Mouse (Mus musculus): ENCODE results near the gene Phf23.

Phf23 gene

DNA sequence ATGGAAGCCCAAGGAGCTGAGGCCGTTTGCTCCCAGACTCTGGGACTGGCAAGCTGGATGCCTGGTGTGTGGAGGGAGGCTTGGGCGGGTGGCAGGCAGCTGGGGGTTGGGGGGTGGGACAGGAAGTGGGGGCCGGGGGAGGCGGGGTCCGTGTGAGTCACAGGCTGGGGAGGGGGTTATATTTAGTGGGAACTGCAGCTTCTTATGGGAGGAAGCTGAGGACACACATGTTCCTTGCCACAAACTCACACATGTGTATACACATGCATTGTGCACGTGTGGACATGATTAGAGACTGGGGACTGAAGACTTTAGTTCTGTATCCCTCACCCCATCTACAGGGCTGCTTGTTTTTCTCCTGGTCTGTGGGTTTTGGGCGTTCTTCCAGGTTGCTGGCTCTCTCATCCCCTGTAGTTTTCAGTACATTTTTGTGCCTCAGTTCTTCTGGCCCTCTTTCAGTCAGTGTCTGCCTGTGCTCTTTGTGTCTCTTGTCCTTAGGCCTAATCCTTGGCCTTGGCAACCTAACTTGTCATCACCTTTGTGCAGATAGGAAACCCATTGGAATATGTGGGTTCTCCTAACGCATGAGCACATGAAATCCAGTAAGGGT, 24.6 kb downstream of the Phf23 start:
- in situ Hi-C loops (cut with MboI), result loop anchor here (25.0 kb wide), 1 partner anchor 642 kb away; the partner anchor contains the start of genes Eno3, Pfn1 and Spag7

DNA sequence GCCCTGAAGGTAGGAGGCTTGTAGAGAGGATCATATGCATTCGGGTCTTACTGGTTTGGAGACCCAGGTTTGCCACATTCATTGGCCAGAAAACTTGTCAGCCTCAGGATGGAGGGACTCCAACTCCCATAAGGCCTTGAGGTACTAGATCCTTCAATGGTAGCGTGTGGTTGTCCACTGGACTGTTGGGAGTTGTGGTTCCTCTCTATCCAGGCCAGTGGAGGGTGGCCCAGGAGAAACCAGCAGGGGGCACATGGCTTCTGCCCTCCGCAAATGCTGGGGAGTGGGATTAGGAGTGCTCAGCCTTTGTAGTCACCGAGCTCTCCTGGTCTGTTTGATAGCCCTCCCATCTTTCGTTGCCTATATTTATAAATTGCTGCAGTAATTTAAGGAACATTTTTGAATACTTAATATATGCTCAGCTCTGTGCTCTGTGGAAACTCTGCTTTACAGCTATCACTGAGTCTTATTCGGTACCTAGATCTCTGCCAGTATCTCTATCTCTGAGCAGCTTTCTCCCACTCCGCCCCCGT, 25.2 kb downstream of the Phf23 start:
- in situ Hi-C loops (cut with MboI), result loop anchor here (25.0 kb wide), 1 partner anchor 642 kb away; the partner anchor contains the start of genes Eno3, Pfn1 and Spag7

DNA sequence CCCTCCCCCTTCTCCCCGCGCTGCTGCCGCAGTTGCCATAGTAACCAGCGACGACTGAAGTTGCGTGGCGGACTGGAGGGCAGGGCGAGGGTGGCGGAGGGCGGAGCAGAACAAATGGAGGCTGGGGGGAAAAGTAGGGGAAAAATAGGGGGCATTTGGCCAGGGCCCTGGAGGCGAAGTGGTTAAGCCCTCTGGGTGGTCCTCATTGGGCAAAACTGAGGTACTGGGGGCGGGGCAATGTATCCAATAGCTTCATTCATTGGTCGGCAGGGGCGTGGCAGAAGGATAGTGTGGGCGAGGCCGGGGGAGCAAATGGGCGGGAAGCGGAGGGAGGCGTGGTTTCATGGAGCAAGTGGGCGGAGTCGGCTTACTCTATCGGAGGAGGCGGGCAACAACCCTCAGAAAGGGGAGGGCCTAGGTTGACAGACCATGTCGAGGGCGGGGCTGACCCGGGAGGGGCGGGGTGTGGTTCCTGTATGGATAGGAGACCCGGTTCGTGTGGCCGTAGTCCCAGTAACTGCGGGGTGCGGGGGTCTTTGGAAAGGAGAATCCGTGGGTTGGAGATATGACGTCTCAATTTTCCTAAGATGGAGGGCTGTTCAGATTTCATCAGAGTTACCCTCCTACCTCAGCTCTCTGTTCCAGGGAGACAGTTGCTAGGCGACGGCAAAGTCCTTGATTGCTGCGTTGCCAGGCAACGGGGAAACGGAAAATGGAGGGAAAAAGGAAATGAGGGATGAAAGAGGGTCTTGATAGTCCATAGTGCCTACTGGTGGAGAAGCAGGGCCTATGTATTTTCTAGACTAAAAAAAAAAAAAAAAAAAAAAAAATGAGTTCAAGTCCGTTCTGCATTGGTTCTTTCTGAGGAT, 25.9 kb downstream of the Phf23 start:
- in situ Hi-C loops (cut with MboI), result loop anchor here (25.0 kb wide), 1 partner anchor 641 kb away; the partner anchor contains the start of genes Eno3, Pfn1 and Spag7

DNA sequence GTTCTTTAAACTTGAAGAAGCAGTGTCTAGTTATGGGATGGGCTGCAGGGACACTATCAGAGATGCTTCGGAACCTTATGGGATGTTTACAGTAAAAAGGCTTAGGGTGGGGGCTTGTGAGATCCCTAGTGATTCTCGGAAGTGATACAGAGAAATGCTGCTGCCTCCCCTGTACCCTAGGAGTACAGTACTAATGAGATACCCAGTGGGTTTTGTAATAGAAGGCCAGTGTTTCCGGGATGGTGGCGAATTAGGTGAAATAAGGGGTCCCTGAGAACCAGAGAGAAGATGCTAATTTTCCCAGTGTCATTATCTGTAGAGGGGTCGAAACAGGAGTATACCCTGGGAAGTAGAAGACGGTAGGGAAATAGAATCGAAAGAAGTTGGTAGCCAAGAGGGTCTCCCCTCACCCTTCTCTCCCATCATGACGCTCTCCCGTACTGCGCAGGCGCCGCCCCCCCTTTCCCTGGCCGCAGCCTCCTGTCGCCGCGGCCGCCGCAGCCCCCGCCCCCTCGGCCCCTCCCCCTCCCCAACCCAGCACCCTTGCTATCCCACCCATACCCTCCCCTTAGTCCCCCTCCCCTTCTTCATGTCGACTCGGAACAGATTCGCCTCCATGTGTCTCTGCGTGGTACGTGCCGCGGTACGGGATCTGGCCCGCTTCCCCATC, 28.0 kb downstream of the Phf23 start:
- in situ Hi-C loops (cut with MboI), result loop anchor here (25.0 kb wide), 1 partner anchor 639 kb away; the partner anchor contains the start of genes Eno3, Pfn1 and Spag7

DNA sequence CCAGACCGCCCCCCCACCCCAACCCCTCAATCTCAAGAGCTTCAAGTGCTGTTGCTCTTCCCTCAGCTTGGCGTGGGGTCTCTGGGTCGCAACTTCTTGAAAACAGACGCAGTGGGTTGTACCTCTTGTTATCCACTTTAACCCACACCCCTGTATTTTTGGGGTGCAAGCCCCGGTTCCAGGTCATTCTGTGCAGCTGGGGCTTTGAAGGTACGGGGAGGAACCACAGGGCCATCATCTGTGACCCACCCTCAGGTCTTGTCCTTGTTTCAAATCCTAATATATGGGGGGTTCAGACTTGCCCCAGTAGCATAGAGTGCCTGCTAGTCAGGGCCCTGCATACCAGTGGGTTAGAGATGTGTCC, 28.6 kb downstream of the Phf23 start:
- in situ Hi-C loops (cut with MboI), result loop anchor here (25.0 kb wide), 1 partner anchor 638 kb away; the partner anchor contains the start of genes Eno3, Pfn1 and Spag7

DNA sequence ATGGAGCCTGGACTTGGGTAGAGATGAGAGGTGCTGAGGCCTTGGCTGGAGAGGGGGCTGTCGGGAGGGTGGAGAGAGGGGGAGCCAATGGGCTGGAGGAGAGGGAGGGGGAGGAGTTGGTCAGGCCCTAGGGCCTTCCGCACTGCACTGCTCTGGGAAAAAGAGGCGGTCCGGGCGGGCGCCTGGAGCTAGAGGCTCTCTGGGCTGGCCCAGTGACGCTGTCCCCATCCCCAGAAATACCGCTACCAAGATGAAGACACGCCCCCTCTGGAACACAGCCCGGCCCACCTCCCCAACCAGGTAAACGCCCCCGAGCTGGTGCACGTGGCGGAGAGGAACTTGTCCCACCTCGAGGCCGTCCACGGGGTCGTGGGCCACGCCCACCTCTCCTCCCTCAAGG, 31.1 kb downstream of the Phf23 start:
- in situ Hi-C loops (cut with MboI), result no loop called here

DNA sequence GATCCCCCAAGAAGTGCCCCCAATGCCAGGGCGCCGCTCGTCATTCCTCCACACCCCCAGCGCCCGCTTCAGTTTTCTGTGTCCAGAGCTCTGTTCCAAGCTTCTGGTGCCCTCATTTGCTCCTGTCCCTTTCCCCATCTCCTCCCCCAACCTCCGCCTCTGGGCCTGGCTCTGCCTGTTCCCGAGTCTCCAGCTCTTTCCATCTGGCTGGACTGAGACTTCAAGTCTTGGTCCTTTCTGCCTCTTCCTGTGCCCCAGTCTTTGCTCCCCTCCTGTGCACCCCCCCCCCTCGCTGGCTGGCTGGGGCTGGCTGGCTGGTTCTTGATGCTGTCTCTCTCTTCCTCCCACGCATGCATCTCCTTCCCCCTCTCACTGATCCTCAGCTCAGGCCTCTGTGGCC, 31.8 kb downstream of the Phf23 start:
- in situ Hi-C loops (cut with MboI), result no loop called here

DNA sequence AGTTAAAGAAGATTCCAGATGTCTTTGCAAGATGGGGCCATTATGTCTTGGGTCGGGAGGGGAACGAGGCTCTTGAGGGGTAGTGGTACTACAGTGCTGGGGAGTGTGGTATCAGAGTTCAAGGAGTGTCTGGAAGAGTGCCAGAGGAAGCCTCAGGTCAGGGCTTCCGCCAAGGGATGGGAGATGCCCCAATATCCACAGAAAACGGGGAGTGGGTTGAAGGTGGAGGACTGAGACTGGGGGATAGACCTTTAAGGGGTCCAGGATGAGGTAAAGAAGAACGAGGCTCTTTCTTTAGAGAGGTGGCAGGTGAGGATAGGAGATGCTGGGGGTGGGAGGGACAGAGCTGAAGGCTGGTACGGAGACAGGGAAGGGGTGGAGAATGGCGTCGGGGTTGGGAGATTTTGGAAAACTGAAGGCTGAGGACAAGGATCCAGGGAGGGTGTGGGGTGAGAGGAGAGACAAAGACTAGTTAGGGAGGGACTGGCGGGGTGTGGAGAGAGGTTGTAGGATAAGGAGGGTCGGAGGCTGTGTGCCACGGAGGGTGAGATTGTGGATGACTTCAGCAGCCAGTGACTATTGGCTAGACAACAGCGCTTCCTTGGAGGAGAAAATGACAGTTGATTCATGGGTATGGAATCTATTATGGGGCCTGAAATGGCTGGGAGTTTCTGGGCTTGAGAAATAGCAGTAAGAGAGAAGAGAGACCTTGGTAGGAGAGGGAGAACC, 33.0 kb downstream of the Phf23 start:
- in situ Hi-C loops (cut with MboI), result no loop called here

DNA sequence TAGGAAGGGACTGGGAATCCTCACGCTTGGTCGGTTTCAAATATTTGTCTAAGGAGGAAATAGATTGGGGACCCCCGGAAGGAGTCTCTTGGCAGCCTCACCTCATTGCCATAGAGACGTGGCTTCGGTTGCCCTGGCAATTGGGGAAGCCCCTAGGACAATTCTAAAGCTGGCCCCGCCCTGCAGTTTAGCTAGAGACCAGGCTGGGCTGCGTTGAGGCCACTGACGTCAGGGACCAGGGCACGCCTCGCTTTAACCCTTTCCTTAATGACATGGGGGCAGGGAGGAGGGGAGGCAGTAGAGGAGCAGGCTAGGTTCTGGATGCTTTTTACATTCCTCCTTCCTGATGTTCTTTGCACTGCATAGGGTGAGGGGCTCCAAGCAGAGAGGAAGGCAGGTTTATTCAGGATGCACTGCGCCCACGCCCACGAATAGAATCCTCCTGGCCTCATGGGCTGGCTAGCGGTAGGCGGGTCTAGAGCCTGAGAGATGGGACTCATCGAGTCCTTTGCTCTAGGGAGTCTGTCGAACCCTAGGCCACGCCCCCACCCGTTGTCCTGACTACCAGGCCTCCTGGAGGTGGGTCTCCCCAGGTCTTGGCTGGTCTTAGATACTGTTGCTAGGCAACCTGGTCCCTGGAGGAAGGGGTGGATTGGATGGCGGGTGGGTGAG, 33.7 kb downstream of the Phf23 start:
- in situ Hi-C loops (cut with MboI), result no loop called here

DNA sequence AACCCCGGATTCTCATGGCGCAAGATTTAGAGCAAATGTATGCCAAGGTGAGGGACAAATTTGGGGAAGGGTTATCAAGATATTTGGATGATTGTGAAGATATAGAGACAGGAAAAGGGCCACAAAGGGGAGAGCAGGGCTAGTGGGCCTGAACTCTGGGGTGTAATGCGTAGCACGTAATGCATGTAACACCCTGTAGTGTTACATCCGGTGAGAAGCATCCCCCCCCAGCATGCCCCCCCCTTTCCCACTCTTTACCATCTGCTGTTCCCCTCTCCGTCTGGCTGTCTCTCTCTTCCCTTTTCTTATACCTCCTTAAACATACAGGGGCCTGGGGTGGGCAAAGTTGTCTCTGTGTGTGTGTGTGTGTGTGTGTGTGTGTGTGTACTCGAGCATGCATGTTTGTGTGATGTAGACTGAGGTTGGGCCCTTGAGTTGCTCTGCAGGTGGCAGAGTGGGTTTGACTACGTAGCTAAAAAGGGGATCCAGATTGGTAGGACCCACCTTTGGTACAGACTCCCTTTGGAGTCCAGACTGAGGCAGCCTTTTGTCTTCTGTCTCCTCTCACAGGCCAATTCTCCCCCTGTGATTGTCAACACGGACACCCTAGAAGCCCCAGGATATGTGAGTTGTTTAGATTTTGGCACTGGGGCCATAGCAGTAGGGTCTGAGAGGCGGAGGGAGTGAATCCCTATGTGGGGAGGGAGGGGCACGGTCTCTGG, 34.4 kb downstream of the Phf23 start:
- in situ Hi-C loops (cut with MboI), result no loop called here

DNA sequence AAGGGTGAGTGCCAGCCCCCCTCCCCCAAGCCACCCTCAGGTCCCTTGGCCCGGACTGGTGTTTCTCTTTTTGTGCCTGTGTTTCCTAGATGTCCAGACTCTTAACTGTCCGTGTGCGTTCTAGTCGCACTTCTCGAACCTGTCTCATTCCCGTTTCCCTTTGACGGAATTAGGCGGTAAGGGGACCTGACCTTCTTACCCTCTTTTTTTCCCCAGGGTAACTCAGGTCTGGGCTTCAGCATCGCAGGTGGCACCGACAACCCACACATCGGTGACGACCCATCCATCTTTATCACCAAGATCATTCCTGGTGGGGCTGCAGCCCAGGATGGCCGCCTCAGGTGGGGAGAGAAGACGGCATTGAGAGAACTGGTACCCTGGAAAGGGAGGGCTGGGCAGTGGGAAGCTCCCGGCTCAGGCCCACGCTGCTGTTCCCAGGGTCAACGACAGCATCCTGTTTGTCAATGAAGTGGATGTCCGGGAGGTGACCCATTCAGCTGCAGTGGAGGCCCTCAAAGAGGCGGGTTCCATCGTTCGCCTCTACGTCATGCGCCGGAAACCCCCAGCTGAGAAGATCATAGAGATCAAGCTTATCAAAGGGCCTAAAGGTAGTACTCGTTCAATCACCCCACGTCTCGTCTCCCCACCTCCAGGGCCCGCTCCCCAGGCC, 35.2 kb downstream of the Phf23 start:
- in situ Hi-C loops (cut with MboI), result no loop called here

DNA sequence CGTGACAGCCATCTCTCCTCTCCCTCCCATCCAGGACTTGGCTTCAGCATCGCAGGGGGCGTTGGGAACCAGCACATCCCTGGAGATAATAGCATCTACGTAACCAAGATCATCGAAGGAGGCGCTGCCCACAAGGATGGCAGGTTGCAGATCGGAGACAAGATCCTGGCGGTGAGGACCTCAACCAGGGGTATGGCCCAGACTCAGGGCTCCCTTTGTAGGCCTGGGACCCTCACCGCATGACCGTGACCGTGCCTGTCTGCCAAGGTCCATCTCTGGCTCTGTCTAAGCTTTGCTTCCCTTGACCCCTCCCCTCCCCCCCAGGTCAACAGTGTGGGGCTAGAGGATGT, 35.7 kb downstream of the Phf23 start:
- in situ Hi-C loops (cut with MboI), result no loop called here

DNA sequence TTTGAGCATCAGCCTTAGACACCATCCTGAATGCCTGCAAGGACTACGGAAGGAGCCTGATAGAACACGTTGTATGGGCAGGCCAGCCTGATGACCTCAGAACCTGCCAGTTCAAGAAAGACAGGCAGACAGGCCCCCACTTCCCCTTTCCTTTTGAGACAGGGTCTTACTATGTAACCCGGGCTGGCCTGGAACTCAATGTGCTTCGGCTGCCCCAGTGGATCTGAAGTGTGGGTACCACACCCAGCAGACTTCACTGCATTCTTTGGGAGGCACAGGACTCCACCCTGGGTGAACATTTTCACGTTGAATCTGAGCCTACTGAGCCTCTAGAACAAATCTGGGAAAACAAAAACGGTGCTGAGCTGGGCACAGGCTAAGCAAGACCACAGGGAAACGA, 42.6 kb downstream of the Phf23 start:
- in situ Hi-C loops (cut with MboI), result no loop called here

DNA sequence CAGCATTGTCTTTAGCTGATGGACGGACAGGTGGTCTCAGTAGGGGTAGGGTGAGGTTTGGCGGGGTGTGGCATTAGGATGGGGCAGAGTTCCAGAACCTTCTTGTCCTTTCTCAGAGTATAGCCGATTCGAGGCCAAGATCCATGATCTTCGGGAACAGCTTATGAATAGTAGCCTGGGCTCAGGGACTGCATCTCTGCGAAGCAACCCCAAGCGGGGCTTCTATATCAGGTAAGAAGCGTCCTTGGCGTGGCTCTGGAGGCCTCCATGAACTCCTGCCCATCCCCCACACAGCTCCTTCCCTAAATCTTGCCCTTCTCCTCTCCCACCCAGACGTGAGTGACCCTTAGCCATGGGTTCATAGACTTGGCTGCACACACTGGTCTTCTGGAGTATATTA, 44.1 kb downstream of the Phf23 start:
- in situ Hi-C loops (cut with MboI), result no loop called here

DNA sequence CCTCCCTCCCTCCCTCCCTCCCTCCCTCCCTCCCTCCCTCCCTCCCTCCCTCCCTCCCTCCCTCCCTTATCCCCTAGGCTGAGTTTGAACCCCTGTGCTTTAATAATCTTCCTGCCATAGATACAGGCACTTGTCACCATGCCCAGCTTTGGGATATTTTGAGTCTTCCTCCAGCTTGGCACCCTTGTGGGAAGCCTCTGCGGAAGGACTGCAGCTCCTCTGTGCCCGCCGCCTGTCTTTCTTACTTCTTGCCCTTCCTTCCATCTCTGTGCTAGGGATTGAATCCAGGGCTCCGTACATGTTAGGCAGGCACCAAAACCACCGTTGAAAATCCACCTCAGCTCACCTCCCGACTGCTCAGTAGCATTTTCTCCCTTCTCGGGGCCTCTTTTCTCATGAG, 44.6 kb downstream of the Phf23 start:
- in situ Hi-C loops (cut with MboI), result no loop called here

DNA sequence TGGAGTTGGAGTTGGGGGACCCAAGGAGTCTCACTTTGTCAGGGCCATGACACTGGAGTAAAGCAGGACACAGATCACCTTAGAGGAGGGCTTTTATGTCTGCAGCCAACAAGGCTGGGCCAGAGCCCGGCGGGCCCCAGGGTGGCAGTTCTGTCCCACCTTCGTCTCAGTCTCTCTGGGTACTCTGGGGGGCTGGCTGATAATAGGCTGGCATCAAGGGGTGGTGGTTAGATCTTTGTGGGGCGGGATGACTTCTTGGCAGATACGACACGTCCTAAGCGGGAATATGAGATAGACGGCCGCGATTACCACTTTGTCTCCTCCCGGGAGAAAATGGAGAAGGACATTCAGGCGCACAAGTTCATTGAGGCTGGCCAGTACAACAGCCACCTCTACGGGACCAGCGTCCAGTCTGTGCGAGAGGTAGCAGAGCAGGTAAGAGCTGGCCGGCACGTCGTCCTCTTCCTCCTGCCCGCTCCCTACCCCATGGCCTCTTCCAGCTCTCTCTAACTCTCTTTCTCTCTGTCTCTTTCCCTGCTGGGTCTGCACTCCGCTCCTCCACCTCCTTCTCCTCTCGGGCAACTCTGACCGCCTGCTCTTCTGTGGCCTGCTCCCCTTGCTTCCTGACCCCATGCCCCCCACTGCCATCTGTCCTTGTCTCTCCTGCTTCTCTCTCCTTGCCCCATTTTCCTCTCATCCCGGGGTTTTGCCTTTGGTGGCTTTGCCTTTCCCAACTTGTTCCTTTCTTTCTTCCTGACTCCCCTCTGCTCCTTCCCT, 46.9 kb downstream of the Phf23 start:
- in situ Hi-C loops (cut with MboI), result no loop called here

DNA sequence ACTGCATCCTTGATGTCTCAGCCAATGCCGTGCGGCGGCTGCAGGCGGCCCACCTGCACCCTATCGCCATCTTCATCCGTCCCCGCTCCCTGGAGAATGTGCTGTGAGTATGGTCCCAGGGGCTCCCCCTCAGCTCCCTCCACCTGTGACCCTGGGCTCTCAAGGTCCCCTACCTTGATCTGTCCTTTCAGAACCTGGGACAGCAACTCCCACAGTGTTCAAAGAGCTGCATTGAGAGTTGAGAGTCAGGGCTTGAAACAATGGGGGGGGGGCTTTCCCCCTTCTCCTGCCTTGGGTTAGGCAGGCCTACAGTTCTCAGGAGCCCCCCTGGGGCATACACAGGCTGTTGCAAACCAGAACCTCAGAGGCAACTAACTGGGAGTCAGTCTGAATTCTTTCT, 48.1 kb downstream of the Phf23 start:
- in situ Hi-C loops (cut with MboI), result no loop called here

DNA sequence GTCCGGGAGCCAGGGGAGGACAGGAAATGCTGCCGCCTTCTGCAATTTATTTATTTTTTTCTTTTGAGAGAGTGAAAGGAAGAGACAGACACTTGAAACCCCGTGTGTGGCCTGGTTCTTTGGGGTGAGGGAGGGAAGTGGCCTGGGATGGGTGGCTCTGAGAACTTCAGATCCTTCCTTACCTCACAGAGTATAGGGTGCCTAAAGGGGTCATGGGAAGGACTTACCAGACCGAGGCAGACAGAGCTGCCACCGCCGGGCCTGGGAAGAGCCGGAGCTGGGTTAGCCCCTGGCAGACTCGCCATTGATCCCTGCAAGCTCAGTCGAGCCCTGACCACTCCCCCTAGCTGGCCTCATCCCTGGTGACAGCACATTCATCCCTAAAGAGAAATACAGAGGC, 49.9 kb downstream of the Phf23 start:
- in situ Hi-C loops (cut with MboI), result no loop called here

DNA sequence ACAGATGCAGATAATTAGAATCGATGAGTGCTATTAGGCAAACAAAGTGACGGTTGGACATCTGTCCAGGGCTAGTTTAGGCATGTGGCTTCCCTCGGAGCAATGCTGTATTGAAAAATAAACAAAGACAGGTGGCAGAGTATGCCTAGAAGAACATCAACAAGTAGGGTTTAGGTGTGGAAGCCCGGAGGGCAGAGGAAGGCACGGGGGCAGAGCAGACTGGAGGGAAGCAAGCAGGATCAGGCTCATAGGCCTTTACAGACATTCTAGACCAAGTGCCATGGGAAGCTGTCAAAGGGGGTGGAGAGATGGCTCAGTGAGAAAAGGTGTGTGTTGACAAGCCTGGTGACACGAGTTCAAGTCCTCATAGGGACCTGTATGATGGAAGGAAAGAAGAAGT, 53.8 kb downstream of the Phf23 start:
- in situ Hi-C loops (cut with MboI), result no loop called here
